Mouse (Mus musculus): Measurements from ENCODE around the gene Gnl3l. TPM values are rescaled to one million over a fixed set of nuclear protein-coding genes. Genes with fewer than 3 reads are reported as not detected.
A peak's percentile ranks its signal among the peaks of the same experiment; 100 is the strongest.

Gene Gnl3l
- polyA plus RNA-seq, 1 experiment from 2014 or later: 23.5 TPM

GRCm38 (mm10) chrX:151049661-151050215 lies 32.6 kb upstream of the Gnl3l start:
- H3K9ac ChIP-seq (ENCODE audit: low read length): no peak overlapping the region
- 67% methylated on average over 8 of the region's 8 CpGs for WGBS
- H3K27me3 ChIP-seq (ENCODE audit: control insufficient read depth, insufficient read depth, low read length): no peaks in the 10 kb centered on the region
- H3K4me1 ChIP-seq (ENCODE audit: control insufficient read depth in 2 of 2, insufficient read depth in 2 of 2, low read length in 2 of 2): peaks cover 14 to 17% of the 10 kb centered on the region in 2 experiments
- ATAC-seq (ENCODE audit: insufficient number of reproducible peaks, insufficient read depth, low FRiP score, low read depth): no peak
- no peak overlapping the region for H3K4me3 ChIP-seq (ENCODE audit: control insufficient read depth in 1 of 2, insufficient read depth in 1 of 2, low read depth in 1 of 2, low read length in 2 of 2)
- H3K36me3 ChIP-seq (ENCODE audit: control insufficient read depth, insufficient read depth, low read length): no peaks in the 10 kb centered on the region
- no peaks in the 10 kb centered on the region for H3K9me3 ChIP-seq (ENCODE audit: control insufficient read depth, low read length)
- H3K27ac ChIP-seq (replicated peaks in 1 of 2; ENCODE audit: control insufficient read depth in 1 of 2, insufficient read depth in 1 of 2, low read depth in 2 of 2, low read length in 2 of 2): no peak overlapping the region
- peak overlapping the region; percentile 70; the same call in 1 of the 2 replicates for H3K4me2 ChIP-seq (ENCODE audit: low read length)

GRCm38 (mm10) chrX:151047431-151048058 lies 30.4 kb upstream of the Gnl3l start:
- ATAC-seq (ENCODE audit: insufficient number of reproducible peaks, insufficient read depth, low FRiP score, low read depth): peak; percentile 59; the same call in 1 of the 2 replicates
- no peaks in the 10 kb centered on the region for H3K36me3 ChIP-seq (ENCODE audit: control insufficient read depth, insufficient read depth, low read length)
- WGBS: 18% methylated on average over 51 of the region's 56 CpGs

GRCm38 (mm10) chrX:151046777-151047430 lies 29.8 kb upstream of the Gnl3l start:
- Histone ChIP-seq H3K9ac (ENCODE audit: low read length) (peak overlapping the region; percentile 87), H3K27me3 (ENCODE audit: control insufficient read depth, insufficient read depth, low read length) (no peaks in the 10 kb centered on the region), H3K4me3 (ENCODE audit: control insufficient read depth in 1 of 2, insufficient read depth in 1 of 2, low read depth in 1 of 2, low read length in 2 of 2) (peak overlapping the region; percentile 66 to 80), H3K4me1 (ENCODE audit: control insufficient read depth in 2 of 2, insufficient read depth in 2 of 2, low read length in 2 of 2) (peaks cover 4 to 8% of the 10 kb centered on the region in 2 experiments; a peak in 3 of 4 replicates), H3K4me2 (ENCODE audit: low read length) (peak overlapping the region; percentile 70), H3K9me3 (ENCODE audit: control insufficient read depth, low read length) (no peaks in the 10 kb centered on the region), H3K27ac (replicated peaks in 1 of 2; ENCODE audit: control insufficient read depth in 1 of 2, insufficient read depth in 1 of 2, low read depth in 2 of 2, low read length in 2 of 2) (peak overlapping the region; percentile 79 to 81), H3K36me3 (ENCODE audit: control insufficient read depth, insufficient read depth, low read length) (no peaks in the 10 kb centered on the region)
- peak; percentile 76 for ATAC-seq (ENCODE audit: insufficient number of reproducible peaks, insufficient read depth, low FRiP score, low read depth)
- 23% methylated on average over 52 of the region's 62 CpGs for WGBS

More at GRCm38 (mm10) chrX:151047431-151048058, 30.4 kb upstream of the Gnl3l start:
- Histone ChIP-seq H3K4me1 (ENCODE audit: control insufficient read depth in 2 of 2, insufficient read depth in 2 of 2, low read length in 2 of 2) (peaks cover 4 to 8% of the 10 kb centered on the region in 2 experiments; a peak in 3 of 4 replicates), H3K9ac (ENCODE audit: low read length) (peak overlapping the region; percentile 87), H3K9me3 (ENCODE audit: control insufficient read depth, low read length) (no peaks in the 10 kb centered on the region), H3K4me3 (ENCODE audit: control insufficient read depth in 1 of 2, insufficient read depth in 1 of 2, low read depth in 1 of 2, low read length in 2 of 2) (peak overlapping the region; percentile 66 to 80), H3K27ac (replicated peaks in 1 of 2; ENCODE audit: control insufficient read depth in 1 of 2, insufficient read depth in 1 of 2, low read depth in 2 of 2, low read length in 2 of 2) (peak overlapping the region; percentile 79 to 81), H3K27me3 (ENCODE audit: control insufficient read depth, insufficient read depth, low read length) (no peaks in the 10 kb centered on the region), H3K4me2 (ENCODE audit: low read length) (peak overlapping the region; percentile 70)

- Histone ChIP-seq H3K36me3 (ENCODE audit: control insufficient read depth, insufficient read depth, low read length) (no peaks in the 10 kb centered on the region), H3K27ac (replicated peaks in 1 of 2; ENCODE audit: control insufficient read depth in 1 of 2, insufficient read depth in 1 of 2, low read depth in 2 of 2, low read length in 2 of 2) (peak overlapping the region in 1 of 2 experiments; percentile 81; a peak in 1 of 4 replicates), H3K9me3 (ENCODE audit: control insufficient read depth, low read length) (no peaks in the 10 kb centered on the region), H3K4me3 (ENCODE audit: control insufficient read depth in 1 of 2, insufficient read depth in 1 of 2, low read depth in 1 of 2, low read length in 2 of 2) (peak overlapping the region; percentile 66 to 80), H3K9ac (ENCODE audit: low read length) (peak overlapping the region; percentile 87; the same call in 1 of the 2 replicates), H3K4me2 (ENCODE audit: low read length) (peak overlapping the region; percentile 70), H3K4me1 (ENCODE audit: control insufficient read depth in 2 of 2, insufficient read depth in 2 of 2, low read length in 2 of 2) (peaks cover 4 to 8% of the 10 kb centered on the region in 2 experiments; a peak in 3 of 4 replicates), H3K27me3 (ENCODE audit: control insufficient read depth, insufficient read depth, low read length) (no peaks in the 10 kb centered on the region)
- WGBS: 46% methylated on average over 11 of the region's 11 CpGs
- ATAC-seq (ENCODE audit: insufficient number of reproducible peaks, insufficient read depth, low FRiP score, low read depth): no peak
Measured at GRCm38 (mm10) chrX:151046321-151046720, 29.2 kb upstream of the Gnl3l start.

GRCm38 (mm10) chrX:151045850-151046249 lies 28.7 kb upstream of the Gnl3l start, which contains the start of gene Fgd1:
TSS of gene Fgd1 (plus strand) at chrX:151046150.
- Histone ChIP-seq H3K9me3 (ENCODE audit: control insufficient read depth, low read length) (no peaks in the 10 kb centered on the region), H3K4me2 (ENCODE audit: low read length) (peak within 1 kb of the TSS; percentile 70), H3K36me3 (ENCODE audit: control insufficient read depth, insufficient read depth, low read length) (no peaks in the 10 kb centered on the region), H3K27me3 (ENCODE audit: control insufficient read depth, insufficient read depth, low read length) (no peaks in the 10 kb centered on the region), H3K4me1 (ENCODE audit: control insufficient read depth in 2 of 2, insufficient read depth in 2 of 2, low read length in 2 of 2) (peaks cover 4 to 8% of the 10 kb centered on the region in 2 experiments; a peak in 3 of 4 replicates), H3K9ac (ENCODE audit: low read length) (peak within 1 kb of the TSS; percentile 87), H3K4me3 (ENCODE audit: control insufficient read depth in 1 of 2, insufficient read depth in 1 of 2, low read depth in 1 of 2, low read length in 2 of 2) (peak within 1 kb of the TSS; percentile 66 to 80), H3K27ac (replicated peaks in 1 of 2; ENCODE audit: control insufficient read depth in 1 of 2, insufficient read depth in 1 of 2, low read depth in 2 of 2, low read length in 2 of 2) (peak within 1 kb of the TSS; percentile 79 to 81)
- no peak for ATAC-seq (ENCODE audit: insufficient number of reproducible peaks, insufficient read depth, low FRiP score, low read depth)
- WGBS: 86% methylated on average over 8 of the region's 8 CpGs

GRCm38 (mm10) chrX:151041223-151041622 lies 24.1 kb upstream of the Gnl3l start:
- Histone ChIP-seq H3K36me3 (ENCODE audit: control insufficient read depth, insufficient read depth, low read length) (no peaks in the 10 kb centered on the region), H3K27ac (replicated peaks in 1 of 2; ENCODE audit: control insufficient read depth in 1 of 2, insufficient read depth in 1 of 2, low read depth in 2 of 2, low read length in 2 of 2) (no peak overlapping the region), H3K4me2 (ENCODE audit: low read length) (no peak overlapping the region), H3K27me3 (ENCODE audit: control insufficient read depth, insufficient read depth, low read length) (no peaks in the 10 kb centered on the region), H3K4me3 (ENCODE audit: control insufficient read depth in 1 of 2, insufficient read depth in 1 of 2, low read depth in 1 of 2, low read length in 2 of 2) (no peak overlapping the region), H3K9me3 (ENCODE audit: control insufficient read depth, low read length) (no peaks in the 10 kb centered on the region), H3K9ac (ENCODE audit: low read length) (no peak overlapping the region), H3K4me1 (ENCODE audit: control insufficient read depth in 2 of 2, insufficient read depth in 2 of 2, low read length in 2 of 2) (peaks cover 0 to 1% of the 10 kb centered on the region in 2 experiments; a peak in 2 of 4 replicates)
- no peak for ATAC-seq (ENCODE audit: insufficient number of reproducible peaks, insufficient read depth, low FRiP score, low read depth)
- WGBS: 62% methylated on average over 5 of the region's 5 CpGs

GRCm38 (mm10) chrX:151031400-151031799 lies 14.3 kb upstream of the Gnl3l start:
- Histone ChIP-seq H3K4me2 (ENCODE audit: low read length) (no peak overlapping the region), H3K27me3 (ENCODE audit: control insufficient read depth, insufficient read depth, low read length) (no peaks in the 10 kb centered on the region), H3K36me3 (ENCODE audit: control insufficient read depth, insufficient read depth, low read length) (no peaks in the 10 kb centered on the region), H3K4me3 (ENCODE audit: control insufficient read depth in 1 of 2, insufficient read depth in 1 of 2, low read depth in 1 of 2, low read length in 2 of 2) (no peak overlapping the region), H3K4me1 (ENCODE audit: control insufficient read depth in 2 of 2, insufficient read depth in 2 of 2, low read length in 2 of 2) (peaks cover 2 to 4% of the 10 kb centered on the region in 2 experiments; a peak in 2 of 4 replicates), H3K9me3 (ENCODE audit: control insufficient read depth, low read length) (no peaks in the 10 kb centered on the region), H3K27ac (replicated peaks in 1 of 2; ENCODE audit: control insufficient read depth in 1 of 2, insufficient read depth in 1 of 2, low read depth in 2 of 2, low read length in 2 of 2) (peak overlapping the region; percentile 37 to 68; a peak in 2 of 4 replicates), H3K9ac (ENCODE audit: low read length) (no peak overlapping the region)
- WGBS: 60% methylated on average over 3 of the region's 3 CpGs
- ATAC-seq (ENCODE audit: insufficient number of reproducible peaks, insufficient read depth, low FRiP score, low read depth): no peak
